Mouse (Mus musculus): ENCODE data around the gene Platr17. TPM values are rescaled to one million over a fixed set of nuclear protein-coding genes. Genes with fewer than 3 reads are reported as not detected.
A peak's percentile ranks its signal among the peaks of the same experiment; 100 is the strongest.

Gene Platr17
- polyA plus RNA-seq, 1 experiment from 2014 or later: 0.27 TPM

DNA sequence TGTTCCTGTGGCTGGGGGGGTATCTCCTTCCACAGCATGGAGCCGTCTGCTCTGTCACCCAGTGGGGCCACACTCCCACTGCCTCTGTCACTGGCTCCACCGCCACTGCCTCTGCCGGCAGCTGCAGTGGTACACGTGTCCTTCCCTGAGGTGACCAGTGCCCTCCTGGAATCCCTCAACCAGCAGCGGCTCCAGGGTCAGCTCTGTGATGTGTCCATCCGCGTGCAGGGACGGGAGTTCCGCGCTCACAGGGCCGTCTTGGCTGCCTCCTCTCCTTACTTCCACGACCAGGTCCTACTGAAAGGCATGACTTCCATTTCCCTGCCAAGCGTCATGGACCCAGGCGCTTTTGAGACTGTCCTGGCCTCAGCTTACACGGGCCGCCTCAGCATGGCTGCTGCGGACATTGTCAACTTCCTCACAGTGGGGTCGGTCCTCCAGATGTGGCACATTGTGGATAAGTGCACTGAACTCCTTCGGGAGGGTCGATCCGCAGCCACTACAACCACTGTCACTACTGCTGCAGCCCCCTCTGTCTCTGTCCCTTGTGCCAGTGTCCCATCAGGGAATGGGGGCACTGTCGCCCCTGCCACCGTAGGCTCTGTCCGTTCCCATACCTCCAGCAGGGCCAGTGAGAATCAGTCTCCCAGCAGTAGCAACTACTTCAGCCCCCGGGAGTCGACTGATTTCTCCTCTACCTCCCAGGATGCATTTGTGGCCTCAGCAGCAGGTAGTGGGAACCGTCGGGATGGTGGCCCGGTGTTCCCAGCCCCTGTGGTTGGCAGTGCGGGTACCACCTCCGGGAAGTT is 12.1 kb downstream of the Platr17 start:
- no peaks in the 10 kb centered on the region for H3K9me3 ChIP-seq
- H3K36me3 ChIP-seq (replicated peaks): peaks cover 51% of the 10 kb centered on the region
- peaks cover 70% of the 10 kb centered on the region for H3K4me1 ChIP-seq
- peaks cover 10% of the 10 kb centered on the region; the same call in 1 of the 2 replicates for H3K27me3 ChIP-seq (replicated peaks; ENCODE audit: low read depth, poor library complexity, severe bottlenecking)
- 80% methylated on average over 31 of the region's 31 CpGs for WGBS
- H3K27ac ChIP-seq (replicated peaks): peak overlapping the region; percentile 36; the same call in 1 of the 2 replicates
- peak; percentile 17 for DNase-seq (ENCODE audit: low spot score)
- H3K4me3 ChIP-seq: peak overlapping the region; percentile 73

DNA sequence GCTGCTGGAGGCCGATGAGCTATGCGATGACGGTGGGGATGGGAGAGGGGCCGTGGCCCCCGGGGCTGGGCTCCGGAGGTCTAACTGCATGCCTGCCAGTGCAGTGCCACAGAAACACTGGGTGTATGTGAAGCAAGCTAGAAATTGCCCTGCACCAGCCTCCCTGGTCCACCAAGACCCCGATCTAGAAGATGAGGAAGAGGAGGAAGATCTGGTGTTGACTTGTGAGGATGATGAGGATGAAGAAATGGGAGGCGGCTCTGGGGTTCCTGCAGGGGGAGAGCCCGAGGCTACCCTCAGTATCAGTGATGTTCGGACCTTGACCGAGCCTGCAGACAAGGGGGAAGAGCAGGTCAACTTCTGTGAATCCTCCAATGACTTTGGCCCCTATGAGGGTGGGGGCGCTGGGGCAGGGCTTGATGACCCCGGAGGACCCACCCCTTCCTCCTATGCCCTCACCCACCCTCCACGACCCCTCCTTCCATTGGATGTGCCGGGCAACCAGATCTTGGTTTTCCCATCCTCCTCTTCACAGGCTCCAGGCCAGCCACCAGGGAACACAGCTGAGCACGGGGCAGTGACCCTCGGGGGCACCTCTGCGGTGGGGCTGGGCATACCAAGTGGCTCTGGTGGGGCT is 12.8 kb downstream of the Platr17 start:
- peaks cover 70% of the 10 kb centered on the region for H3K4me1 ChIP-seq
- H3K27me3 ChIP-seq (replicated peaks; ENCODE audit: low read depth, poor library complexity, severe bottlenecking): peaks cover 10% of the 10 kb centered on the region; the same call in 1 of the 2 replicates
- peaks cover 44% of the 10 kb centered on the region for H3K36me3 ChIP-seq (replicated peaks)
- WGBS: 82% methylated on average over 18 of the region's 18 CpGs
- DNase-seq (ENCODE audit: low spot score): peak; percentile 7
- H3K4me3 ChIP-seq: peak overlapping the region; percentile 73
- H3K9me3 ChIP-seq: no peaks in the 10 kb centered on the region
- no peak overlapping the region for H3K27ac ChIP-seq (replicated peaks)

GRCm38 (mm10) chr17:33918293-33919203 is 13.6 kb downstream of the Platr17 start:
- no peaks in the 10 kb centered on the region for H3K9me3 ChIP-seq
- peak overlapping the region; percentile 73 for H3K4me3 ChIP-seq
- peaks cover 10% of the 10 kb centered on the region; the same call in 1 of the 2 replicates for H3K27me3 ChIP-seq (replicated peaks; ENCODE audit: low read depth, poor library complexity, severe bottlenecking)
- peaks cover 36% of the 10 kb centered on the region for H3K36me3 ChIP-seq (replicated peaks)
- DNase-seq (ENCODE audit: low spot score): peak; percentile 9
- 62% methylated on average over 37 of the region's 37 CpGs for WGBS
- H3K4me1 ChIP-seq: peaks cover 70% of the 10 kb centered on the region
- no peak overlapping the region for H3K27ac ChIP-seq (replicated peaks)

DNA sequence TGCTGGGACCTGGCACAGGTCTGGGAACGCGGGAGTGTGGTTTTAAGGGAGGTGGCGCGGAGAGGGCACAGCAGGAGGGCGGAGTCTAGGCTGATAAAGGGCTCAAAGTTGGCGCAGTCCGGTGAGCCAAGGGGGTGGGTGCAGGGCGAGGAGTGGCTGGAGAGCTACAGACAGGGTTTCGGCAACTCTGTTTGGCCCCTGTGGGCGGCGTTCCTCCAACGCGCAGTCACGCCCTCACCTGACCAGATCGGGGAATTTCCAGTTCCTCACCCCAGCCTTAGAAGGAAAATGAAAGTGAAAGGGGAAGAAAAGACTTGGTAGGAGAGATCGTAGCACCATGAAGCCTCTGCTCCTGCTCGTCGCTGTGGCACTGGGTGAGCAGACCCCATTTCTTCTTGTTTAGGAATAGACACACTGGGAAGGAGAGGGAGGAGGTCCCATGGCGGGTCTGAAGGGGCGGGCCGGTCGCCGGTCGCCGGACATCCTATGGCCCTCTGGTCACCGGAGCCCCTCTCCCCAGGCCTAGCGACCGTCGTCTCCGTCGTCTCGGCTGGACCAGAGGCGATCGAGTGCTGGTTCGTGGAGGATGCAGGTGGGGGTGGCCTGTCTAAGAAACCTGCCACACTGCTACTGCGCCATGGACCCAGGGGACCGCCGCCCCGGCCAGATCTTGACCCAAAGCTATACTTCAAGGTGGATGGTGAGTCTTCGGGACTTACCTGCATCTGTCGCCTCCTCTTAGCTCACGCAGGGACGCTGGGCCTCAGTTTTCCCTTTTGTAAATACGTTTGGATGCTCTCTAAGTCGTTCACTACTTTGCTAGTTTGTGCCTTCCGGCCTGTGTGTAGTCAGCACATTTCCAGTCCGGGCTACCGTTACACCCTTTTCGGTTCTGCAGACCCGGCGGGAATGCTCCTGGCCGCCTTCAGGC is 14.7 kb downstream of the Platr17 start:
- under 1% methylated on average over 52 of the region's 52 CpGs for WGBS
- H3K4me3 ChIP-seq: peak overlapping the region; percentile 73
- H3K4me1 ChIP-seq: peaks cover 59% of the 10 kb centered on the region
- H3K27me3 ChIP-seq (replicated peaks; ENCODE audit: low read depth, poor library complexity, severe bottlenecking): peaks cover 10% of the 10 kb centered on the region; the same call in 1 of the 2 replicates
- peaks cover 26% of the 10 kb centered on the region for H3K36me3 ChIP-seq (replicated peaks)
- no peaks in the 10 kb centered on the region for H3K9me3 ChIP-seq
- H3K27ac ChIP-seq (replicated peaks): peak overlapping the region; percentile 65
- peak; percentile 57 for DNase-seq (ENCODE audit: low spot score)

- WGBS: under 1% methylated on average over 36 of the region's 36 CpGs
- H3K9me3 ChIP-seq: no peaks in the 10 kb centered on the region
- peaks cover 27% of the 10 kb centered on the region for H3K36me3 ChIP-seq (replicated peaks)
- H3K27me3 ChIP-seq (replicated peaks; ENCODE audit: low read depth, poor library complexity, severe bottlenecking): peaks cover 10% of the 10 kb centered on the region; the same call in 1 of the 2 replicates
- H3K4me1 ChIP-seq: peaks cover 50% of the 10 kb centered on the region
- H3K4me3 ChIP-seq: peak overlapping the region; percentile 73
- H3K27ac ChIP-seq (replicated peaks): peak overlapping the region; percentile 65
- DNase-seq (ENCODE audit: low spot score): peak; percentile 90
These were observed 15.6 kb downstream of the Platr17 start for GRCm38 (mm10) chr17:33920282-33921097.

DNA sequence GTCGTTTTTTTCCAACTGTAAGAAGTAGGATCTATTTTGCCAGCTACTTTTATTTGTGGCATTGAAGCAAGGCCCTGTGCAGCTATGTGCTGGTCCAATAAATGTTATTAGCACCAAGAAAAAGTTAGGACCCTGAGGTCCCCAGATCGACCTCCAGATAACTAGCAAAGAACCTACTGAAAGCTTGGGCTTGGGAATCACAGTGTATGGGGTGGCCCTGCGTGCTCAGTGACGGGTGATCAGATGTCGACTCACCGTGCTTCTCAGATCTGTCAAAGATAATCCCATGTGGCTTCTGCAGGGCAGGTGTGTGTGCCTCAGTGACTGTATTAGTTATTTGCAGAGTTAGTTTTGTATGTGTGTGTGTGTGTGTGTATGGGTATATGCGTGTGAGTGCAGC is 16.4 kb downstream of the Platr17 start:
- no peak for DNase-seq (ENCODE audit: low spot score)
- Histone ChIP-seq H3K4me1 (peaks cover 49% of the 10 kb centered on the region), H3K4me3 (peak overlapping the region; percentile 73; the same call in 1 of the 2 replicates), H3K36me3 (replicated peaks) (peaks cover 36% of the 10 kb centered on the region), H3K9me3 (no peaks in the 10 kb centered on the region), H3K27ac (replicated peaks) (no peak overlapping the region), H3K27me3 (replicated peaks; ENCODE audit: low read depth, poor library complexity, severe bottlenecking) (peaks cover 10% of the 10 kb centered on the region; the same call in 1 of the 2 replicates)
- WGBS: 89% methylated on average over 7 of the region's 7 CpGs

GRCm38 (mm10) chr17:33924577-33925283 is 19.8 kb downstream of the Platr17 start:
- Histone ChIP-seq H3K27ac (replicated peaks) (no peak overlapping the region), H3K4me3 (0 out of 2 replicates have a peak overlapping the region, but pooled peaks have one; percentile 28), H3K9me3 (no peaks in the 10 kb centered on the region), H3K27me3 (replicated peaks; ENCODE audit: low read depth, poor library complexity, severe bottlenecking) (no peaks in the 10 kb centered on the region), H3K36me3 (replicated peaks) (peaks cover 25% of the 10 kb centered on the region), H3K4me1 (peaks cover 31% of the 10 kb centered on the region)
- no peak for DNase-seq (ENCODE audit: low spot score)
- 86% methylated on average over 10 of the region's 10 CpGs for WGBS

GRCm38 (mm10) chr17:33925406-33926116 is 20.6 kb downstream of the Platr17 start:
- Histone ChIP-seq H3K27me3 (replicated peaks; ENCODE audit: low read depth, poor library complexity, severe bottlenecking) (no peaks in the 10 kb centered on the region), H3K4me1 (peaks cover 31% of the 10 kb centered on the region), H3K36me3 (replicated peaks) (peaks cover 25% of the 10 kb centered on the region), H3K4me3 (peak overlapping the region; percentile 19; the same call in 1 of the 2 replicates), H3K9me3 (no peaks in the 10 kb centered on the region), H3K27ac (replicated peaks) (no peak overlapping the region)
- no peak for DNase-seq (ENCODE audit: low spot score)
- WGBS: 80% methylated on average over 21 of the region's 21 CpGs

DNA sequence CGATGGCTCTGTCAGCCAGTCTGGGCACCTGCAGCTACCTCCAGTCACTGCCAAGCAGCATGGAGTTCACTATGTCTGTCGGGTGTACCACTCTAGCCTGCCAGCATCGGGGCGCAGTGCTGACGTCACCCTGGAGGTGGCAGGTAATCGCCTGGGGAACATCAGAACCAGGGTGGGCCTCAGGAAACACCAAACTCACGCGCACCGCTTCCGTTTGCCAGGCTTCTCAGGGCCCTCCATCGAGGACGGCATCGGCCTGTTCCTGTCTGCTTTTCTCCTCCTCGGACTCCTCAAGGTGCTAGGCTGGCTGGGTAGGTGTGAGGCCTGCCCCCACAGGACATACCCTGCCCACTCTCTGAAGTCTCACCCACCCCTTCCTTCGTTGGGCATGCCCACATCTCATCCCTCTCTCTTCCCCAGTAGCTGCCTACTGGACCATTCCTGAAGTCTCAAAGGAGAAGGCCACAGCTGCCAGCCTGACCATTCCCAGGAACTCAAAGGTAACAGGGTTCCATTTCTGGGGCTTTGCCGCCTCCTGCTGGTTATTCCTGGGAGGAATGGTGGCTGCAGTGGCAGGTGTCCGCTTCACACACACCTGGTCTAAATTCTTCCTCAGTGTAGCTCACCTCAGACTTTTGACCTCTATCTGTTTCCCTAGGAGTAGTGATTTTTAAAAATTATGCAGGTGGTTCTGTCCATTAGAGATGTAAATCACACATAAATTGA is 21.4 kb downstream of the Platr17 start:
- Histone ChIP-seq H3K27ac (replicated peaks) (no peak overlapping the region), H3K36me3 (replicated peaks) (peaks cover 25% of the 10 kb centered on the region), H3K4me1 (peaks cover 32% of the 10 kb centered on the region), H3K4me3 (0 out of 2 replicates have a peak overlapping the region, but pooled peaks have one; percentile 18), H3K27me3 (replicated peaks; ENCODE audit: low read depth, poor library complexity, severe bottlenecking) (peaks cover 1% of the 10 kb centered on the region; the same call in 1 of the 2 replicates), H3K9me3 (no peaks in the 10 kb centered on the region)
- 75% methylated on average over 17 of the region's 17 CpGs for WGBS
- DNase-seq (ENCODE audit: low spot score): peak; percentile 45

All from embryonic facial prominence, embryonic 10.5 days (tissue).